Mouse (Mus musculus) stomach, embryonic 15.5 days (tissue): ENCODE measurements around the gene Ank2. TPM values are rescaled to one million over a fixed set of nuclear protein-coding genes. Genes with fewer than 3 reads are reported as not detected.

Experiments used
- ATAC-seq: fragments of 200-750 bp; cut with Nextera tagmentation; 2 replicates; pipeline ENCODE4 v1.8.0; 2017; ENCODE audit warnings: low read depth, moderate number of reproducible peaks, moderate TSS enrichment; ENCODE audit not compliant: insufficient read depth, low FRiP score
- H3K27ac ChIP-seq: fragments of 300-500 bp; sonication (generic); 2 replicates; pipeline ENCODE4 v1.5.1; 2015; ENCODE audit warnings: mild to moderate bottlenecking, inconsistent platforms
- H3K27me3 ChIP-seq: fragments of 300-500 bp; sonication (generic); replicated peaks from 2 replicates; pipeline ENCODE4 v1.6.1; 2015; ENCODE audit warnings: inconsistent platforms
- H3K36me3 ChIP-seq: fragments of 300-500 bp; sonication (generic); 2 replicates; pipeline ENCODE4 v1.6.1; 2015; ENCODE audit warnings: inconsistent platforms
- H3K4me1 ChIP-seq: fragments of 300-500 bp; sonication (generic); 2 replicates; pipeline ENCODE4 v1.6.1; 2015; ENCODE audit warnings: inconsistent platforms
- H3K4me2 ChIP-seq: fragments of 300-500 bp; sonication (generic); 2 replicates; pipeline ENCODE4 v1.6.1; 2015; ENCODE audit warnings: mild to moderate bottlenecking, inconsistent platforms
- H3K4me3 ChIP-seq: fragments of 300-500 bp; sonication (generic); replicated peaks from 2 replicates; pipeline ENCODE4 v1.5.1; 2015; ENCODE audit warnings: inconsistent platforms
- H3K9ac ChIP-seq: fragments of 300-500 bp; sonication (generic); 2 replicates; pipeline ENCODE4 v1.6.1; 2015; ENCODE audit warnings: inconsistent platforms
- H3K9me3 ChIP-seq: fragments of 300-500 bp; sonication (generic); 2 replicates; pipeline ENCODE4 v1.6.1; 2016; ENCODE audit warnings: inconsistent platforms
- WGBS: fragments of 180-500 bp; shearing (Covaris S2); methylation state at CpG from one replicate; pipeline ENCODE4 v1.1.7; 2015; 5-methylcytosine and 5-hydroxymethylcytosine counted together
- polyA plus RNA-seq: library from polyadenylated mRNA; unstranded; fragments of >200 nt; fragmentation: Nextera tagmentation; extraction: Ambion mirVana; gene quantifications from 2 replicates; pipeline ENCODE4 v1.2.1, GENCODE M21; 2015

Ank2 gene
- polyA plus RNA-seq, 1 experiment from 2014 or later = 32.2 TPM

DNA sequence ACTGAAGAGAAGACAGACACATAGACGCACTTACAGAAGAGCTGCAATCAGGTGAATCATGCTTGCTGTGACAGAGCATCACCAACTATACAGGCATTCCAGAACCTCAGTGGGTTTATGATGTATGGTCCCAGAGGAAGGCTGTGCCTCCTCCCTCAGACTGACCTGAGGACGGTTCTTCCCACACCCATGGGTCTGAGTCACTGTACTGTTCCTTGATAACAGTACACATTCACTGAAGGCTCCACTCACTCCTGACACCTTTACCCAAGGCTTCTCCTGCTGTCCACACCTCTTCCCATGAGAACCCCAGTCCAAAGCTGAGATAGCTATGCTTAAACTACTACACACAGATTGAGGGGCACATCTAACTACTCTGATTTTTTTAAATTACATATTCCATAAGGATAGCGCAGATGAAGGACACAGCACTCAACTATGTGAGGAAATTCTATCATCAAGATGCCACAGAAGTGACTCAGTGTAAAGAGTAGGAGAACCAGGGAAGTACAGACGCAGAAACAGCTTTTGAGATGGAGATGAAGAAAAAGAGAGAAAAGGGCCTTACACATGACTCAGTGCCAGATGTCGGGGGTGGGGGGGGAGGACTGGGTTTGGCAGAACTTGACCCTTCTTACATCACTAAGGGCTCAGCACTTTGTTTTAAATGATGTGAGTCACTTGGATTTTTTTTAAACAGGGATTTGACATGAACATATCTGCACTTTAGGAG is 435.3 kb downstream of the Ank2 start:
- ATAC-seq = no peak

DNA sequence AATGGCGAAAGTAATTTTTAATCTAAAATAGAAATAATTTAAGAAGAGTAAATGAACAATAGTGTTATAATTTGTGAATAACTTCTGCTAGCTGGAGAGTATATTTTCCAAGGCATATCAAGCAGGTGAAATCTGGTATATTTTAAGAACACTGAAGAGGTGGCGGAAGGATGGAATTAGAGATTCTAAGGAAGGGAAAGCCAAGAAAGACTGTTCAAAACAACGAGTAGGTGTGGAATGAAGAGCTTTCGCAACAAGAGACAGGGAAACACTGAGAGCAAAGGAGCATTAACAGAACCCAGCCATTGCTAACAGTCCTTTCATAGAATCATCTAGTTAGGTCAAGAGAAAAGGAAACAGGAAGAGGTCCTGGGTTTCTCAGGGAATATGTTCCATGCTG is 439.5 kb downstream of the Ank2 start:
- ATAC-seq = no peak
- 91% methylated on average over 4 of the region's 4 CpGs for whole genome bisulfite sequencing

More for the DNA sequence above, 435.3 kb downstream of the Ank2 start:
- H3K27ac ChIP-seq = no peak overlapping the region
- H3K36me3 ChIP-seq = no peaks in the 10 kb centered on the region
- H3K4me3 ChIP-seq = no peak overlapping the region
- no peak overlapping the region for H3K9ac ChIP-seq
- WGBS = 74% methylated on average over 5 of the region's 5 CpGs
- no peaks in the 10 kb centered on the region for H3K27me3 ChIP-seq
- no peaks in the 10 kb centered on the region for H3K4me1 ChIP-seq
- no peaks in the 10 kb centered on the region for H3K9me3 ChIP-seq
- no peak overlapping the region for H3K4me2 ChIP-seq

DNA sequence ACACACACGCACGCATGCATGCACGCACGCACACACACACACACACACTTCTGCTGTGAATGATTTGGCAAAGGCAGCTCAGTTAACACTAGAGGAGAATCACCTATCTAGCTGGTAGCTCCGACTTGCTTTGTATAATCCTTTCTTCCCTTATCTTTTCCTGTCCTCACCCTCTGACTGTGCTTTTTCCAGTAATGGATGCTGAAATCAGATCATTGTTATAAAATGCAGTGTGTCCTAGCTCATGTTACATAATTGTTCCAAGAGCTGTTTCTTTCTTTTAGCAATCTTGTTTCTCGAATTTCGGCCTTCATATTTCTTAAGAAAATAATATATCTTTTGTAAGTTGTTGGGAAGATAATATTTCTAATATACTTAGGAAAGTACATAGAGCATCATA is 457.9 kb downstream of the Ank2 start:
- no peaks in the 10 kb centered on the region for H3K27me3 ChIP-seq
- no peak for ATAC-seq
- WGBS = 84% methylated on average over 7 of the region's 7 CpGs
- H3K9ac ChIP-seq = no peak overlapping the region
- no peaks in the 10 kb centered on the region for H3K4me1 ChIP-seq
- no peak overlapping the region for H3K27ac ChIP-seq
- no peaks in the 10 kb centered on the region for H3K9me3 ChIP-seq
- H3K4me3 ChIP-seq = no peak overlapping the region
- no peaks in the 10 kb centered on the region for H3K36me3 ChIP-seq
- no peak overlapping the region for H3K4me2 ChIP-seq

More for the DNA sequence above, 439.5 kb downstream of the Ank2 start:
- Histone ChIP-seq H3K4me3 (no peak overlapping the region), H3K9ac (no peak overlapping the region), H3K4me2 (no peak overlapping the region), H3K36me3 (no peaks in the 10 kb centered on the region), H3K27ac (no peak overlapping the region), H3K4me1 (no peaks in the 10 kb centered on the region), H3K9me3 (no peaks in the 10 kb centered on the region), H3K27me3 (no peaks in the 10 kb centered on the region)

DNA sequence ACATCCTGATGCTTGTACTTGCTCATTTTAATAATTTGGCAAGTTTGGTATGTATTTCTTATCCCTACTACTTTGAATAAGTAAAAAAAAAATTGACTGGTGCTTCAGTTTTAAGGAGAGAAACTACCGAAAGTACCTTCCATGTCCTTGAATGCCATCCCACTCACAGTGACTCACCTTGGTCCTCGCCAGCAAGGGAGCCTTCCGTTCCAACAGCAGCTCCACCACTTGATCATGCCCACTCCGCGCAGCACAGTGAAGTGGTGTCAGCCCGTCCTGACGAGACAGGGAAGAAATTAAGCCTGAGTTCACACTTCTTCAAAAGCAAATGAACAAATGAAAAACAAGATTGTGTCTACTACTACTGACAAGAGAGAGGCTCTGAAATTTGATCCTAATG is 460.6 kb downstream of the Ank2 start:
- 77% methylated on average over 7 of the region's 7 CpGs for WGBS
- H3K4me1 ChIP-seq = no peaks in the 10 kb centered on the region
- H3K4me2 ChIP-seq = no peak overlapping the region
- ATAC-seq = no peak
- H3K9me3 ChIP-seq = no peaks in the 10 kb centered on the region
- H3K27ac ChIP-seq = no peak overlapping the region
- no peaks in the 10 kb centered on the region for H3K27me3 ChIP-seq
- H3K36me3 ChIP-seq = no peaks in the 10 kb centered on the region
- no peak overlapping the region for H3K9ac ChIP-seq
- no peak overlapping the region for H3K4me3 ChIP-seq

DNA sequence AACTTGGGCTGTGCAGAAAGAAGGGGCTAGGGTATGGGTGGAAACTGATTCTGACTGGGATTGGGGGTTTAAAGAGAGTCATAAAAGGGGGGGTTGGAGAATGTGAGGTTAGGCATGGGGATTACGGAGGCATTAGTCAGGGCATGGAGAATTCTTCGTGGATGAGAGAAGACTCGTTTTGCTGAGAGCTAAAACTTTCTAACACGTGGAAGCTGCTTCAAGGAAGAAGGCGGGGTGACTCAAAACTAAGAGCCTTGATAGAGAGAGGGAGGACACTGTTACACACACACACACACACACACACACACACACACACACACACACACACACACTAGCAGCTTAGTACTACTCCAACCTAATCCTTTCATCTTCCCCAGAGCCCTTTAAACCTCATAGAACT is 463.0 kb downstream of the Ank2 start:
- Histone ChIP-seq H3K27ac (no peak overlapping the region), H3K36me3 (no peaks in the 10 kb centered on the region), H3K9me3 (no peaks in the 10 kb centered on the region), H3K4me3 (no peak overlapping the region), H3K27me3 (no peaks in the 10 kb centered on the region), H3K4me2 (no peak overlapping the region), H3K9ac (no peak overlapping the region), H3K4me1 (no peaks in the 10 kb centered on the region)
- ATAC-seq = no peak
- WGBS = 60% methylated on average over 5 of the region's 5 CpGs

DNA sequence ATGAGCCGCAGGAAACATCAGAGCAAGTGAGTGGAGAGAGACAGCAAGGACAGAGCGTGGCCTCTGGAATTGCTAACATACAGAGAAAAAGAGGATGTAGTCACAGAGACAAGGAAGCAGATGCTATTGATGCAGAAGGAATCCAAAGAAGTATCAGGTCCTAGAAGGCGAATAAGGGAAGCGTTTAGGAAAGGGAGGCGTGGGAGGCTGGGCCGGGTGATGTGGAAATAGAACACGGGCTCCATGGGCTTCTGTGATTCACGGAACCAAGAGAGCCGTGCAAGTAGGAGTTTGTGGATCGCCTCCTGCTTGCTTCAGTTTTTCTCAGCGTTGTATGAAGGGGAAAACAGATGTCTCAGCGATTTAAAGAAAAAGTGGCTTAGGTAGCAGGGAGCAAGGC is 463.6 kb downstream of the Ank2 start:
- WGBS = 90% methylated on average over 12 of the region's 12 CpGs
- no peak for ATAC-seq
- H3K4me3 ChIP-seq = no peak overlapping the region

DNA sequence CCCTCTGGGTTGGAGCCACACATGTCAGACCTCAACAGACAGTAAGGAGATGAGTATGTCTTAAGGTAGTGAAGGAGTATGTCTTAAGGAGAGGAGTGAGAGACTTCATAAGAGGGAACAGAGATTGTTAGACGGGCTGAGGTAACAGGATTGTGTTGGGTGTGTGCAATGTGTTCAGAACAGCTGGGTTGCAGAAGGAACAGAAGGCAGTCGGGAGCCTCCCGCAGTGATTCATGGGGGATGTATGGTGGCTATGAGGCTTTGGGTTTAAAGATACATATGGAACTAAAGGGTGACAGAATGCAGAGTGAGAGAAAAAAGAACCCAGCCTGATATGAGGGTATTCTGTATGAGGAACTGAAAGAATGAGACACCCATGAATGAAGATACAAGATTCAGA is 464.2 kb downstream of the Ank2 start:
- no peak overlapping the region for H3K9ac ChIP-seq
- no peaks in the 10 kb centered on the region for H3K9me3 ChIP-seq
- H3K4me2 ChIP-seq = no peak overlapping the region
- WGBS = 81% methylated on average over 3 of the region's 3 CpGs
- no peaks in the 10 kb centered on the region for H3K27me3 ChIP-seq
- no peak overlapping the region for H3K4me3 ChIP-seq
- no peak overlapping the region for H3K27ac ChIP-seq
- H3K4me1 ChIP-seq = no peaks in the 10 kb centered on the region
- no peaks in the 10 kb centered on the region for H3K36me3 ChIP-seq
- ATAC-seq = no peak

More for the DNA sequence above, 463.6 kb downstream of the Ank2 start:
- Histone ChIP-seq H3K27ac (no peak overlapping the region), H3K27me3 (no peaks in the 10 kb centered on the region), H3K9me3 (no peaks in the 10 kb centered on the region), H3K36me3 (no peaks in the 10 kb centered on the region), H3K4me1 (no peaks in the 10 kb centered on the region), H3K9ac (no peak overlapping the region), H3K4me2 (no peak overlapping the region)

DNA sequence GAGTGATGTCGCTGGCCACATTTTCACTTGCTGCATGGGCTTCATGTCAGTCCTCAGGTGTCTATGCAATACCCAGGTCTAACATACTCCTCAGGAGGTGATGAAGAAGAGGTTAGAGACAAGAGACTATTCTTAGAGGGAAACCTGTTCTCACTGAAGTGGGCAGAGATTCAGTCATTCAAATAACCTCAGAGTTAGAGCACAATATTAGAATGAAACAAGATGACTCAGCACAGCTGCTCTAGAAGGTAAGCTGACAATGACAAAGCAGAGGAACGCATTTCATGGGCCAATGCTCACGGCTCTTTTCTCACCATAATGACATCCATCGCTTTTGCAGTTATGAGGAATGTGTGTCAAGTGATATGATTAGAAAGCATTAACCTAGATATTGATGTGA is 475.2 kb downstream of the Ank2 start:
- Histone ChIP-seq H3K36me3 (no peaks in the 10 kb centered on the region), H3K9ac (no peak overlapping the region), H3K4me3 (no peak overlapping the region), H3K27ac (no peak overlapping the region), H3K9me3 (no peaks in the 10 kb centered on the region), H3K4me1 (no peaks in the 10 kb centered on the region), H3K4me2 (no peak overlapping the region), H3K27me3 (no peaks in the 10 kb centered on the region)
- WGBS = 91% methylated on average over 4 of the region's 4 CpGs
- no peak for ATAC-seq

DNA sequence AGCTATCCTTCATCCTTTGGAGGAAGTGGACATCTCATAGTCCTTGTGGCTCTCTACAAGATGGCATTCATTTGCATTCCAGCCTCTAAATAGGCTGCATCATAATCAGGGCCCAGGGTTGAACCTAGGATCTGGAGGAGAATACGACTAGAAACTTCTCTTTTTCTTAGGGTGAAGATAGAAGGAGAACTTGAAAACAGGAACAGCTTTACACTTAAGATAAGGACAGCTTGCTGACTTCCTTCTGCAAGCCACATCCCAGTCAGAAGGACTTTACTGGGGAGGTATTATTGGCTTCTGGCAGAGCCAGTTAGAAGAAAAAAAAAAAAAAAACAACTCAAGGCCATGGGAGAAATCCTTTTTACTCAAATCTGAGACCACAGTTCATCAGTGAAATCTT is 479.0 kb downstream of the Ank2 start:
- no peak overlapping the region for H3K27ac ChIP-seq
- H3K4me2 ChIP-seq = no peak overlapping the region
- WGBS = 48% methylated on average over 1 of the region's 1 CpGs
- no peaks in the 10 kb centered on the region for H3K9me3 ChIP-seq
- no peak for ATAC-seq
- no peaks in the 10 kb centered on the region for H3K27me3 ChIP-seq
- H3K36me3 ChIP-seq = no peaks in the 10 kb centered on the region
- H3K4me3 ChIP-seq = no peak overlapping the region
- H3K9ac ChIP-seq = no peak overlapping the region
- H3K4me1 ChIP-seq = no peaks in the 10 kb centered on the region

DNA sequence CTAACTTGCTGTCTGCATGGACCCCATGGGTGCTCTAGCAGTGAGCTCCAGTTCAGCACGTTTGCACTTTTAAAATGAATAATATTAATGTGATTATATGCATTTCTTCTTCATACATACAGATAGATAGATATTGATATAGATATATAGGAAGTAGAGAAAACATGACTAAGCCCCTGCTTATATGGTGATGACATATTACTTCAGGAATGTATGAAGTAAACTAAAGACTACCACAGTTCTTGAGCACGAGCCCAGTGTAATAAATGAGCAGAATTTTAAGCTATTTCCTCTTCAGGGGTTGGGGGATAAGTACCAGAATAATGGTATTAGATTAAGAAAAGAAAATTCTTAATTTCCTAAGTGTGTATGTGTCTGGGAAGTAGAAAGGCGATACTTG is 479.4 kb downstream of the Ank2 start:
- H3K36me3 ChIP-seq = no peaks in the 10 kb centered on the region
- no peak overlapping the region for H3K4me3 ChIP-seq
- ATAC-seq = peak; percentile 14; the same call in 1 of the 2 replicates
- no peak overlapping the region for H3K4me2 ChIP-seq
- H3K9ac ChIP-seq = no peak overlapping the region
- H3K4me1 ChIP-seq = no peaks in the 10 kb centered on the region
- WGBS = 45% methylated on average over 3 of the region's 3 CpGs
- no peaks in the 10 kb centered on the region for H3K9me3 ChIP-seq
- no peaks in the 10 kb centered on the region for H3K27me3 ChIP-seq
- H3K27ac ChIP-seq = peak overlapping the region; percentile 67; the same call in 1 of the 2 replicates

DNA sequence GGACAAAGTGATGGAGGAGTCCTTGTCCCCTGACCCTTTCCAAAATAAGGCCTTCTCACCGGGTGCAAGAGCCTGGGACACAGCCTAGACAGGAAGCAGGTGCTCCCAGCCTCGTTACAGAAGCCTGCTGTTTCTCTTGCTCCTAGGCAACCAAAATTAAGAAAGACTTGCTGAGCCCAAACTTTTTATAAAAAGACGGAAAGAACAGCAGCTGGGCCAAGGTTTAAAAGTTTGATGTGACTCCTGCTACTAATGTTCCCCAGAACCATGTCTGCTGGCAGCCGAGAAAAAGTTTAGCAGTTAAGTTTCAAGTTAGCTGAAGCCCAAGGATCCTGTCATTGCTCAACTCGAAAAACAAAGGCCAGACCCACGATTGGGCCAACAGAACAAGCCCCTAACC is 480.0 kb downstream of the Ank2 start:
- Histone ChIP-seq H3K27me3 (no peaks in the 10 kb centered on the region), H3K4me3 (no peak overlapping the region), H3K27ac (peak overlapping the region; percentile 67; the same call in 1 of the 2 replicates), H3K9me3 (no peaks in the 10 kb centered on the region), H3K4me2 (no peak overlapping the region), H3K4me1 (no peaks in the 10 kb centered on the region), H3K36me3 (no peaks in the 10 kb centered on the region), H3K9ac (no peak overlapping the region)
- no peak; the same call in 1 of the 2 replicates for ATAC-seq
- WGBS = 31% methylated on average over 6 of the region's 6 CpGs

DNA sequence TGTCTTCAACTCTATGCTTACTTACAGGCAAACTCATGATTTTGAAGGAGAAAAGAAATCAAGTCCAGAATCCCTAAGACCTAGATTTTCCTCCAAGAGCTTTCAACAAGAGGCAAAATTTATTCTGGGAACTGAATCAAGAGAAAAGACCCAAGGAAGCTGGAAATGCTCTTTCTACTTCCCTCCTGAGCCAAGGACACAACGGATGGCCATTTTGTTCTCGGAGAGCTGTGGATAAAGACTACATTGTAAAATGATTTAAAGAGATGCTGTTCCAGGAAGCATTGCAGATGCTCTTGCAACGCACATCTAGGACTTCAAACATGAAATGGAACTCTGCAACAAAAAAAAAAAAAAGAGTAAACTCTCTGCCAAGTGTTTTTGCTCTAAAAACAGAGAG is 481.6 kb downstream of the Ank2 start:
- 54% methylated on average over 3 of the region's 3 CpGs for WGBS
- ATAC-seq = no peak
- no peak overlapping the region for H3K4me2 ChIP-seq

DNA sequence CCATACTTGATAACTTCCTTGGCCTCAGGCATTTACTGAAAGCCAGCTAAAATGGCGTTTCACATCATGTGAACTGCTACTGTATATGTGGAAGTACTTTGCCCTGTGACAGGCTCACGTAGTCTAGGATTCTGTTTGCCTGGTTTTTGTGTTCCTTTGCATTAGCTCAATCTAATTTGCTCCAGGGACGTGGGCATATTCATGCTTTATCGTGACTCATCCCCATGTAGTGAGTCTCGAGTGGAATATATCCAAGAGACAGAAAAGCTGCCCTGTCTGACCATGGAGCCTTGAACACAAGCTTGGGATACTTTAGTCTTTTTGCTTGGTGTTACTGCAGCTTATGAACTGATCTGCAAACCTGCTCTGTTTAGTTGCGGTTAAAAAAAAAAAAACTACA is 483.6 kb downstream of the Ank2 start:
- H3K4me2 ChIP-seq = no peak overlapping the region

More for the DNA sequence above, 481.6 kb downstream of the Ank2 start:
- Histone ChIP-seq H3K4me3 (no peak overlapping the region), H3K9me3 (no peaks in the 10 kb centered on the region), H3K27ac (no peak overlapping the region), H3K4me1 (no peaks in the 10 kb centered on the region), H3K36me3 (no peaks in the 10 kb centered on the region), H3K27me3 (no peaks in the 10 kb centered on the region), H3K9ac (no peak overlapping the region)

More for the DNA sequence above, 483.6 kb downstream of the Ank2 start:
- no peak overlapping the region for H3K4me3 ChIP-seq
- no peak overlapping the region for H3K9ac ChIP-seq
- H3K36me3 ChIP-seq = no peaks in the 10 kb centered on the region
- H3K27me3 ChIP-seq = no peaks in the 10 kb centered on the region
- no peak overlapping the region for H3K27ac ChIP-seq
- H3K4me1 ChIP-seq = no peaks in the 10 kb centered on the region
- 84% methylated on average over 6 of the region's 6 CpGs for WGBS
- H3K9me3 ChIP-seq = no peaks in the 10 kb centered on the region
- ATAC-seq = no peak
